Mouse (Mus musculus) small intestine, adult 2 months (tissue): ENCODE data around the gene Negr1.

Experiments
- CTCF ChIP-seq: fragments of 200-500 bp; IDR thresholded peaks from 2 replicates; pipeline ENCODE4 v1.5.1; 2012; ENCODE audit warnings: low read depth, mild to moderate bottlenecking, control low read depth, inconsistent platforms, low read length, moderate library complexity, mixed read lengths; ENCODE audit not compliant: insufficient replicate concordance, insufficient read length; ENCODE audit errors: extremely low read depth
- POLR2A ChIP-seq: fragments of 200-500 bp; IDR thresholded peaks from 2 replicates; pipeline ENCODE4 v1.6.1; 2012; ENCODE audit warnings: low read depth, mild to moderate bottlenecking, control low read depth, inconsistent platforms, low read length, moderate library complexity

DNA sequence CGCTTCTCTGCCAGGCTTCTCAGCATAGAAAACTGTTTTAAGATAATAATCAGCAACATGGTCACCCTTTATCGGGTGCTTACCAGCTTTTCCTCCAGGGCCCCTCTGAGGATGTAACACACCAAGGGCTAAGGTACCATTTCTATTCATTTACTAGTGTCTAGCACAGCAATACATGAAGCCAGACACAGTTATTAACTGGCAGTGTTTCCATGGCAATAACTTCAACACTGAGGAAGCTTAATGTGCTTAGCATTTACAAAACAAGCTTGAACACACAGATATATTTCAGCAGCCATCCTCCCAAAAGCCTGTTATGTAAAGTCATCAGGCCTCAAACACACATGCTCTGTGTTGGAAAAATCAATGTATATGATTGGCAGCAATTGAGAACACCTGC, 620.4 kb downstream of the Negr1 start:
- TF ChIP-seq POLR2A, result no peak
- TF ChIP-seq CTCF, result no peak
